Mouse (Mus musculus) testis, adult 2 months (tissue): ENCODE measurements around the gene Golim4.

Experiments used
- CTCF ChIP-seq: fragments of 200-500 bp; IDR thresholded peaks from 2 replicates; pipeline ENCODE4 v1.5.1; 2012; ENCODE audit warnings: low read depth, mild to moderate bottlenecking, inconsistent platforms, low read length, moderate library complexity; ENCODE audit not compliant: control insufficient read depth, insufficient read depth, insufficient replicate concordance
- POLR2A ChIP-seq: fragments of 200-500 bp; IDR thresholded peaks from 2 replicates; pipeline ENCODE4 v1.6.1; 2012; ENCODE audit warnings: low read depth, mild to moderate bottlenecking, inconsistent platforms, low read length, moderate library complexity; ENCODE audit not compliant: control insufficient read depth

- TF ChIP-seq POLR2A (no peak; the same call in 1 of the 2 replicates), CTCF (no peak)
These were observed at the start of gene Golim4 for GRCm38 (mm10) chr3:75956551-75957302.
